Mouse (Mus musculus): ENCODE measurements at regions not wholly inside any gene's neighbourhood (a gene's known extent, or its start where the extent isn't known, plus 50 kb on each side); places are given as distances from the start of the nearest gene placed in this dataset.

DNA sequence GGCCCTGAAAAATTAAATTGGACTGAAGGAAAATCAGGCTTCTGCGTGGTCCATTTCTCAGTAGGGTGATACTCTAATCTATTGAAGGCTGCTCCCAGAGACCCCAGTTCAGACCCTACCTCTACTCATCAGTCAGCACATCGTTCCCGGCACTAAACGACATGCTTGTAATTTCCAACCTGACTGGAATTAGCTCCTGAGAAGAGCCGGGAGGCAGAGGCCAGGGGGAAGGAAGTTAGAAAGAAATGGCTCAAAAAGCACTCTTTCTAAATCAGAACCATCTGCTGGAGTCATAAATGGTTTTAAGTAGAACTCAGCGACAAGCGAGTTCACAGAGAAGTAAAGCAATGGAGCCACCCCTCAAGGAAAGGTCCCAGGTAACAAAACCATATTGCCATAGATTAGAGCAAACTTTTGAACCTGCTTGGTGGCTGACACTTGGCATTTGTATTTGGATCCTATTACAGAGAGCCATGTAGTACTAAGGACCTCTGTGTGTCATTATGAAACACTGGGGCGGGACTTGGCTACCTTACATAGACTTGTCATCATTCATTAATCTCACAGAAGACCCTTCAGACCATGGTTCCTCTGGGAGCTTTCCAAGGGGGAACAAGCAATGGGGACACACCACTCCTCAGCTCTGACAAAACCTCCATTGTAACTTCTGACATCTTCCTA, 189.3 kb upstream of the BC052040 start:
- TF ChIP-seq CTCF (IDR thresholded peaks at IDR 0.05; ENCODE audit: low read depth, low read length) (no peak), GATA1 (IDR thresholded peaks at IDR 0.05; ENCODE audit: borderline replicate concordance, low read length) (no peak)
